Mouse (Mus musculus) embryo, embryonic 11.5 days (tissue): ENCODE measurements around the gene Hspa5.
"Not testable (repeated sequence)": the region's sequence is repeated elsewhere in the genome, so short reads cannot be mapped to it uniquely, and the experiment has no call there.

Experiments used
- DNase-seq: peaks from one replicate; pipeline ENCODE4 v3.0.0-alpha.2; 2012; ENCODE audit warnings: low read depth, low spot score

The Hspa5 gene

DNA sequence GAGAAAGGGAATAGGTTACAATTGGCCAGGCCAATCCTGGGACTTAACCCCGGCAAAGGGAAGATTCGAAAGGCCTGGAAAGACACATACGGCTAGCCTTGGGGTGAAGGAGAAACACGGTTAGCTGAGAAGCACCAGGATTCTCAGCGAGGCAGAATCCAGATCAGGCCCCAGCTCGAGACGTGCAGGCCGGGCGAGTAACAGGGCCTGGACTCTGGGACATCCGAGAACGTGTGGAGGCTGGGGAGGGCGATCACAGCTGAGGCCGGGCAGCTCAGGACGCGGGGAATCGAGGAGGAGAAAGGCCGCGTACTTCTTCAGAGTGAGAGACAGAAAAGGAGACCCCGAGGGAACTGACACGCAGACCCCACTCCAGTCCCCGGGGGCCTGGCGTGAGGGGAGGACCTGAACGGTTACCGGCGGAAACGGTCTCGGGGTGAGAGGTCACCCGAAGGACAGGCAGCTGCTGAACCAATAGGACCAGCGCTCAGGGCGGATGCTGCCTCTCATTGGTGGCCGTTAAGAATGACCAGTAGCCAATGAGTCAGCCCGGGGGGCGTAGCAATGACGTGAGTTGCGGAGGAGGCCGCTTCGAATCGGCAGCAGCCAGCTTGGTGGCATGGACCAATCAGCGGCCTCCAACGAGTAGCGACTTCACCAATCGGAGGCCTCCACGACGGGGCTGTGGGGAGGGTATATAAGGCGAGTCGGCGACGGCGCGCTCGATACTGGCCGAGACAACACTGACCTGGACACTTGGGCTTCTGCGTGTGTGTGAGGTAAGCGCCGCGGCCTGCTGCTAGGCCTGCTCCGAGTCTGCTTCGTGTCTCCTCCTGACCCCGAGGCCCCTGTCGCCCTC is at the start of gene Hspa5:
Hspa5 (plus strand) TSS at position 603 of the 859 bp plus-strand sequence.
- peak; percentile 98 for DNase-seq

- no peak for DNase-seq
Observed at GRCm38 (mm10) chr2:34725269-34725668, 46.5 kb upstream of the Hspa5 start.

DNA sequence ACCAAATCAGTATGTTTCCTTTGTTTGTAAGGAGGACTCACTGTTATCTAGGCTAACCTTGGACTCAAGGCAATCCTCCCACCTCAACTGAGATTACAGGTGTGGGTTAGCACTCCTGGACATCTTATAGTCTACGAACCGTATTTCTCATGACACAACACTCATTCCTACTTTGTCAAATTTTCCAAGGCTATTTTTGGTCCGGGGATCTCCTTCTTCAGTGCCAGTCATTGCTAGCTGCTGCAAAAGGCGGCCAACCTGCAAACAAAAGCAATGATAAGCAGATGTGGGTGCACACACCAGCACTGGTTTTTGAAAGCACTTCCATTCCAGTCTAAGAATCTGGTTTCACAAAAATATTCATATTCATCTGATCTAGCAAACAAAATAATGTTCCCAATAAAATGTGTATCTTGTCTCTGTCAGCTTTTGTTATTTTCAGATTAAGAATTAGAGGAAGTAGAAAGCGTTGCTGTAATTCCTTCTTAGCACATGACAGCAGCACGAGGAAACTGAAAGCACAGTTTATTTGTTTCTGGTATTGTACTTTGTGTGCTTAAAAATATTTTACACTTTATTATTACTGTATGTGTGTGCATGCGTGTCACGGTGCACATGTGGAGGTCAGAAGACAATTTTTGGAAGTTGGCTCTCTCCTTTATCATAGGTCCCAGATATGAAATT is 44.6 kb upstream of the Hspa5 start:
- no peak for DNase-seq

DNA sequence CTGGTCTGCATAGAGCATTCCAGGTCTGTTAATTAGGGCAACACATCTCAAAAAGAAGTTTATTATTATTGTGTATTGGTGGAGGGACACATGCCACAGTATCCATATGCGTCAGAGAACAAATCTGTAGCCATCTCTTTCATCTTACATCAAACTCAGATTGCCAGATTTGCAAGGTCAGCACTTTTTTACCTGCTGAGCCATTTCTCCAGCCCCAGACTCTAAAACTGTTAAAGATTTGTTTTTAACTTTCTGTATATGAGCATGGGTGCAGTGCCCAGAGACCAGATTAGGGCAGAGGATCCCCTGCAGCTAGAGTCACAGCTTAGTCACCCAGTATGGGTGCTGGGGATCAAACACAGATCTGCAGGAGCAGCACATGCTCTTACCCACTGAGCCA is 35.1 kb upstream of the Hspa5 start:
- DNase-seq: no peak

GRCm38 (mm10) chr2:34737911-34738310 is 33.9 kb upstream of the Hspa5 start:
- DNase-seq: no peak

GRCm38 (mm10) chr2:34739684-34740391 is 31.9 kb upstream of the Hspa5 start:
- no peak for DNase-seq

- DNase-seq: no peak
Observed at GRCm38 (mm10) chr2:34741390-34742159, 30.2 kb upstream of the Hspa5 start.

GRCm38 (mm10) chr2:34742675-34743074 is 29.1 kb upstream of the Hspa5 start:
- no peak for DNase-seq

- no peak for DNase-seq
Observed at GRCm38 (mm10) chr2:34744476-34744875, 27.3 kb upstream of the Hspa5 start.

- no peak for DNase-seq
Observed at GRCm38 (mm10) chr2:34745673-34746072, 26.1 kb upstream of the Hspa5 start.

GRCm38 (mm10) chr2:34748479-34748878 is 23.3 kb upstream of the Hspa5 start:
- no peak for DNase-seq

DNA sequence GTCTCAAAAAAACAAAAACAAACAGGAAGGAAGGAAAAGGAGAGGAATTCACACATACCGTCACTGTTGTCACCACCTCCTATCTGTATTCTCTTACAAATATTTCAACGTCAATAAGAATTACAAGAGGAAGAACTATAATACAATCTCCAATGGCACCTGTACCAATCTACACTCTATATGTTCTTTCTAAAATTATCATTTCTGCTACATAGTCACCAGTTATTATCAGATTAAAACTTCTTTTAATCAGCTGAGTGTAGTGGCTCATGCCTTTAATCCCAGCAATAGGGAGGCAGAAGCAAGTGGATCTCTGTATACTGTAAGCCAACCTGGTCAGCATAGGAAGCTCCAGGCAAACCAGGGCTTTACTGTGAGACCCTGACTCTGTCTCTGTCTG is 21.5 kb upstream of the Hspa5 start:
- no peak for DNase-seq

DNA sequence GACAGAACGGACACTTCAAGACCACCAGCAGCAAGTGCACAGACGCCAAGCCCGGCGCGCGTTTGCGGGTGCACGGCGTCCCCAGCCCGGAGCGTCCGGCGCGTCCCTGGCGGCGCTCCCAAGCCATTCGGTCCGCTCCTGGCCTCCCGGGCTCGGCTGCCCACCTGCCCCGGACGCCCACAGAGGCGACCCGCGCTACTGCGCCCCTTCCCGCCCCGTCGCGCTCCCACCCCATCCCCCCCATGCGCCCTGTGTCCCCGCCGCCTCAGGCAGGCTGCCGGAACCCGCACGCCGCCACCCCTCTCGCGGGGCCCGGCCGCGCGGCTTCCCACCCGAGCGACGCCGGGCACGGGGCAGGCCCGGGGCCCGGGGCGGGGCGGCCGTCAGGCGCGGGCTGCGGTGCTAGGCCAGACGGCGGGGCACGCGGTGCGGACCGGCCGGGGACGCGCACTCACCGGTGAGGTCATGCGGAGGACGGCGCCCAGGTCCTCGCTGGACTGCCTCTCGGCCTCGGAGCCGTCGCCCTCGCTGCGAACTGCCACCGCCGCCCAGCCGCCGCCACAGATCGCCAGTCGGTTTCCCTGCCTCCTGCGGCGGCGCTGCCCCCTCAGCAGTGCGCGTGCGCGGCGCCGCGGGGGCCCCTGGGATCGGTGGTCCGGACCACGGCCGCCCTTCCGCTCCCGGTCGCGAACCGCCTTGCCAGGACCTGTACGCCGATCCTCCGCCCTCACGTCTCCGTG is 17.8 kb upstream of the Hspa5 start:
- peak; percentile 70 for DNase-seq

GRCm38 (mm10) chr2:34754551-34755358 is 17.0 kb upstream of the Hspa5 start, which contains the start of gene Gapvd1:
Gene Gapvd1 (minus strand): TSS chr2:34755232.
- peak; percentile 50 for DNase-seq

DNA sequence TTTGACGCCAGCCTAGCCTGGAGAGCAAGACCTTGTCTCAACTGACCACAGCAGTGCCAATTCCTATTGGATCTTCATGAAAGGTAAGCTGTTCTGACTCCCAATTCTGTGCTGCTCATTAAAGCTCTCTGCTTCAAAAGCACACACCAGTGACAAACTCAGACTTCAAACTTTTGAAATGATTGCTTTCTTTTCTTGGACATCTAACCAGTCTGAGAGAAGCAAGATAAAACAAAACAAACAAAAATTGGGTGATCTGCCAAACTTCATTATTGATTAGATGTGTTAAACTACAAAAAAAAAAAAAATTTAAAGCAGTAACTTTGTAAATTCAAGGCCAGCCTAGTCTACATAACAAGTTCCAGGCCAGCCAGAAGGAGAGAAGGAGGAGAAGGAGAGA is 14.4 kb upstream of the Hspa5 start:
- DNase-seq: no peak

DNA sequence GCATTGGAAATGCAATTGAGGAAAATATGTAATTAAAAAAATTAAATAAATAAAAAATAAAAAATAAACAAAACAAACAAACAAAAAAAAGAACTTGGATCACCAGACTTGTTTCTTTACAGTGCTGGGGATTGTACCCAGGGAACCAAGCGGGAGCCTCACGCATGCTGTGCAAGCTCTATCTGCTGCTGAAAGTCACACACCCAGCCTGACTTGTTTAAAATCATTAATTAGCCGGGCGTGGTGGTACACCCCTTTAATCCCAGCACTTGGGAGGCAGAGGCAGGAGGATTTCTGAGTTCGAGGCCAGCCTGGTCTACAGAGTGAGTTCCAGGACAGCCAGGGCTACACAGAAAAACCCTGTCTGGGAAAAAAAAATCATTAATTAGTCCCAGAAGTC is 10.5 kb upstream of the Hspa5 start:
- not testable (repeated sequence) for DNase-seq

- DNase-seq: no peak
Observed at GRCm38 (mm10) chr2:34762174-34762573, 9.6 kb upstream of the Hspa5 start.

GRCm38 (mm10) chr2:34762872-34763271 is 8.9 kb upstream of the Hspa5 start:
- no peak for DNase-seq

DNA sequence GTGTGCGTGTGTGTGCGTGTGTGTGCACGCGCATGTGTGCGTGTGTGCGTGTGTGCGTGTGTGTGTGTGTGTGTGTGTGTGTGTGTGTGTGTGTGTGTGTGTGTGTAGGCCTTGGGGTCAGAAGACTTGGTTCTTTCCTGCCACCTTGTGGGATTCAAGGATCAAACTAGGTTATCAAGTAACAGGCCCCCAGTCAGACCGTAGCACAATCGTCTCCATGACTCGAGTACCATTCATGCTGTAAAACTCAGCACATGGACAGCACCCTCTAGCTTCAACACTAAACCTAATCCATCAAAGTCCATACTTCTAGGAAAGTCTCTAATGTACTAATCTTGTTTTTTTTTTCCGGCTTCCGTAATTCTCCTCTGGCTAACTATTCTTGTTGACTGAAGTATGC is 7.0 kb upstream of the Hspa5 start:
- no peak for DNase-seq

GRCm38 (mm10) chr2:34770049-34770448 is 1.7 kb upstream of the Hspa5 start:
- DNase-seq: no peak
